Mouse (Mus musculus) Patski (cell line): ENCODE results near the gene Cym. TPM values are rescaled to one million over a fixed set of nuclear protein-coding genes. Genes with fewer than 3 reads are reported as not detected.

Experiments used
- ATAC-seq: fragments of 100-300 bp; one replicate; pipeline ENCODE4 v1.8.0; 2021
- CTCF ChIA-PET: fragments of 350-600 bp; sonication (Branson Sonifier 250); formaldehyde crosslinking; loops from one replicate; lab custom pipeline; 2022; ENCODE audit warnings: inconsistent platforms; lab: Charles Lee
- POLR2A ChIA-PET: fragments of 350-600 bp; sonication (Branson Sonifier 250); formaldehyde crosslinking; loops from one replicate; lab custom pipeline; 2022; ENCODE audit warnings: antibody characterized with exemption, inconsistent platforms; lab: Charles Lee
- DNase-seq: peaks from one replicate; pipeline ENCODE4 v3.0.0-alpha.2; 2011; ENCODE audit warnings: low read depth, low spot score
- H3K27me3 ChIP-seq: fragments of 371-371 bp; one replicate; pipeline ENCODE4 v1.5.1; 2021
- CTCF ChIP-seq: fragments of 100-300 bp; IDR thresholded peaks from one replicate; pipeline ENCODE4 v1.5.1; 2021
- in situ Hi-C: fragments of 300-500 bp; cut with MboI; formaldehyde crosslinking; loops from 3 replicates; pipeline ENCODE4 v1.11.1; 2018; ENCODE audit warnings: low pct_unique_long_range_greater_than_20kb, mixed read lengths
- polyA plus RNA-seq: library from polyadenylated mRNA; unstranded; gene quantifications from one replicate; pipeline ENCODE4 v1.2.3, GENCODE M21; 2021

Cym gene
- polyA plus RNA-seq, 1 experiment from 2014 or later: not detected

DNA sequence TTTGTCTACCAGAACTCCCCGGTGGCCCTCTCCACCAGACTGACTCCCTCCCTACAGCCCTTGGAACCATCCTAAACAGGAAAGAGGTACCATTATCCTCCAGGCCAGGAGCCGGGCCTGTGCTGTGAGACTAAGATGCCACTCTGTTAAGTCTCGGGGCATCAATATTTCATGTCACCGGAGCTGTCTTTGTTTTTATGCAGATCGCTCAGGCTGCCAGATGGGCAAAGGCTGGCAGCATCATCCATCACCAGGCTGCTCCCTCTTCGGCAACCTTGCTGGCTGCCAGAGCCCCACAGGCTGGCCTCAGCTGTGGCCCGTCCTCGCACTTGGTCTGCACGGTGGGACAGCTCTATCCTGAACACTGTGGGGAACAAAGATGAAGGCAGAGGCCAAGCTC lies 45.0 kb downstream of the Cym start:
- CTCF ChIA-PET: interaction anchor here (1.1 to 2.0 kb wide), 5 partner anchors 10 to 30 kb away, joined by 3 to 5 read pairs (median 4); no protein-coding TSS in a partner anchor
- ATAC-seq: no peak
- POLR2A ChIA-PET: no interaction called here
- no peaks in the 10 kb centered on the region for H3K27me3 ChIP-seq
- no peak for TF ChIP-seq CTCF
- no peak for DNase-seq
- in situ Hi-C loops: no loop called here

DNA sequence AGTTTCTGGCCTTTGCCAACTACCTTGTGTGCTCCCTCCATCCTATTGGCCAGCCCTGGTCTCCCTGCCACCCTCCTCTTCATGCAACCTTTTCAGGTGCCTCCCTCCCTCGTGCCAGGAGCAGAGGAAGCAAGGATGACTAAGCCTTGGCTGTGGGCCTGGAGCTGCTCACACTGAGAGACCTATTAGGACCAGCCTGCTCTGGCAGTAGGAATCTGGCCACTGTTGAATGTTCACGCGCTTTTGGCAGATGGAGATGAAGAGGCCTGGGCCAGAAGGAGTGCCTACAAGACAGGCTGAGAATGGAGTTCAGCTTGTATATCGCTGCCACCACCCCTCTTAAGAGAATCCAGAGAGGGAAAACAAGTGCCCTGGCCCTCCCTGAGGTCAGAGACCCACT lies 46.0 kb downstream of the Cym start:
- CTCF ChIA-PET: interaction anchor here (1.2 to 2.0 kb wide), 4 partner anchors 11 to 31 kb away, joined by 3 to 5 read pairs (median 4); no protein-coding TSS in a partner anchor
- in situ Hi-C loops: no loop called here

GRCm38 (mm10) chr3:107172556-107172955 lies 49.0 kb downstream of the Cym start:
- DNase-seq: no peak
- CTCF ChIA-PET: interaction anchor here (1.1 kb wide), 1 partner anchor 29 kb away, joined by 3 read pairs; no protein-coding TSS in a partner anchor
- no peak for TF ChIP-seq CTCF
- H3K27me3 ChIP-seq: no peaks in the 10 kb centered on the region
- ATAC-seq: no peak
- POLR2A ChIA-PET: no interaction called here
- in situ Hi-C loops: no loop called here

More for the DNA sequence above, 46.0 kb downstream of the Cym start:
- DNase-seq (no peak), ATAC-seq (no peak)
- POLR2A ChIA-PET: no interaction called here
- TF ChIP-seq CTCF: no peak
- no peaks in the 10 kb centered on the region for H3K27me3 ChIP-seq

DNA sequence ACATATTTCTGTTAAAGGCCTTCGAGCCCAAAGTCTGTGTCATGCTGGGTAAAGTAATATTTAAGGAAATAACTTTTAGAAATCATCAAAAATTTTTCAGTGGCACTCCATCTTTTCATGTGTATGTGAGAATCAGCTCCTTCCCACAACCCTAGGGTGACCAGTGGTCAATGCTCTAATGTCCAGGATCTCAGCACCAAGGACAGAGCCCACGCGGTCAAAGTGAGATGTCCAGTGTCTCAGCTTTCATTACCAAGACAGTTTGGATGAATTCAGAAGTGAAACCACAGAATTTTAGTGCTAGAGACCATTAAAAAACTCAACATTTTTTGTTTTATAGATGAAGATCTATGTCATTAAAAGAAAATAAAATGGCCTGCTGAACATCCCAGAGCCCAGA lies 49.6 kb downstream of the Cym start:
- no peaks in the 10 kb centered on the region for H3K27me3 ChIP-seq
- ATAC-seq: no peak
- no peak for TF ChIP-seq CTCF
- ChIA-PET CTCF (interaction anchor here (1.1 kb wide), 1 partner anchor 30 kb away, joined by 3 read pairs; no protein-coding TSS in a partner anchor), POLR2A (no interaction called here)
- in situ Hi-C loops: no loop called here
- no peak for DNase-seq

DNA sequence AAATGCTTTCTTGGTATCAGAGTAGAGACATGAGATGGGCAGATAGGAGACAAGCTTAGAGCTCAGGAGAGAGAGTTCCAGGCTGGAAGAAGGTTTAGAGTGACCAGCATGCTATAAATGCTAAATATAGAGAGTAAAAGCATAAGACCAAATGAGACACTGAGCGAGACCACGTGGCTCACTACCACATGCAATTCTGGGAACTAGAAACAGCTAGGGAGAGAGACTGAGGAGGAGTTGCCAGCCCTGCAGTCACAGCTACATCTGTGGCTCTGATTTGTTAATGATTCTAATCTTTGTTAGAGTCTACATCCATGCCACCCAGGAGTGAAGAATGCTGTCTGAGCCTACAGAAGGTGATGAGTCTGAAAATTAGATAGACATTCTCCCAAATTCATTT lies 52.0 kb downstream of the Cym start:
- in situ Hi-C loops: no loop called here
- ChIA-PET POLR2A (no interaction called here), CTCF (no interaction called here)
- no peaks in the 10 kb centered on the region for H3K27me3 ChIP-seq
- DNase-seq (no peak), ATAC-seq (no peak)
- no peak for TF ChIP-seq CTCF

GRCm38 (mm10) chr3:107162741-107163140 lies 58.8 kb downstream of the Cym start:
- POLR2A ChIA-PET: no interaction called here
- ATAC-seq (no peak), DNase-seq (no peak)
- CTCF ChIA-PET: interaction anchor here (1.3 to 1.4 kb wide), 2 partner anchors 14 to 43 kb away, joined by 3 to 5 read pairs; no protein-coding TSS in a partner anchor
- H3K27me3 ChIP-seq: peaks cover 8% of the 10 kb centered on the region
- in situ Hi-C loops: no loop called here
- no peak for TF ChIP-seq CTCF

Other genes with a start within 250 kb of the Cym start
- gene Kcna3, start 185.6 kb downstream of the Cym start, polyA plus RNA-seq: not detected
- 0.01 TPM for gene Kcna2, start 120.6 kb downstream of the Cym start, polyA plus RNA-seq
- gene Kcna10, start 38.7 kb downstream of the Cym start, polyA plus RNA-seq: not detected
- gene A630076J17Rik, start 8.9 kb upstream of the Cym start, polyA plus RNA-seq: not detected
- not detected for gene Prok1, start 18.0 kb upstream of the Cym start, polyA plus RNA-seq
- gene Lamtor5, start 57.1 kb upstream of the Cym start, polyA plus RNA-seq: 137 TPM
- 2.6 TPM for gene Slc16a4, start 69.5 kb upstream of the Cym start, polyA plus RNA-seq
- gene Rbm15, start 111.9 kb upstream of the Cym start, polyA plus RNA-seq: 11.1 TPM
- gene Kcnc4, start 237.8 kb upstream of the Cym start, polyA plus RNA-seq: not detected